Mouse (Mus musculus) kidney, postnatal 10 days (tissue): ENCODE measurements around the gene Ccdc78.
"Not testable (repeated sequence)": the region's sequence is repeated elsewhere in the genome, so short reads cannot be mapped to it uniquely, and the experiment has no call there.

Source experiments
- DNase-seq: peaks from one replicate; pipeline ENCODE4 v3.0.0; 2021; ENCODE audit warnings: mixed read lengths

Gene Ccdc78

GRCm38 (mm10) chr17:25783861-25784574 lies 2.4 kb upstream of the Ccdc78 start:
- DNase-seq, result no peak

- DNase-seq, result peak; percentile 98
Observed at GRCm38 (mm10) chr17:25785281-25785745, 1.1 kb upstream of the Ccdc78 start, which contains the start of gene Haghl. Haghl (minus strand) TSS chr17:25785673.

GRCm38 (mm10) chr17:25786781-25787504 lies 563 bp downstream of the Ccdc78 start:
- DNase-seq, result no peak

- peak; percentile 24 for DNase-seq
Observed at GRCm38 (mm10) chr17:25791320-25791842, 5.0 kb downstream of the Ccdc78 start.

GRCm38 (mm10) chr17:25791843-25792527 lies 5.6 kb downstream of the Ccdc78 start:
- peak; percentile 90 for DNase-seq

GRCm38 (mm10) chr17:25792615-25793014 lies 6.2 kb downstream of the Ccdc78 start, which contains the start of gene Fam173a:
Fam173a (minus strand) TSS chr17:25792901.
- peak; percentile 95 for DNase-seq

DNA sequence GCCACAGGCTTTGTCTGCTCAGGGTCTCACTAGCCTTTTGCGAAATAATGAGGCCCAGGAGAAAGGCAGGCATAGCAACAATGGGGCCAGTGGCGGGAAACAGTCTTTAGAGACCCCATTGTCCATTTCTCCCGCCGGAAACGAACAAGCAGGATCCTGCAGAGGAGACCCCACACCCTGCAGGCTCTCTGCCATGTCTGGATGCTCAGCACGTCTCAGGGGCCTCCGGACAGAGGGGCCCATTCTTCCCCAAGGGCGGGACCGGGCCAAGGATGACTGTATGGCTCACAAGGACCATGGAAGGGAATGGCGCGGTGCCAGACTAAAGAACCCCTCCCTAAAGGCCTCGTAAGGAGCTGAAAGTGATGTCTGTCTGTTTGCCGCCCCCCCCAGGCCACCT lies 7.8 kb downstream of the Ccdc78 start:
- DNase-seq, result peak; percentile 29

DNA sequence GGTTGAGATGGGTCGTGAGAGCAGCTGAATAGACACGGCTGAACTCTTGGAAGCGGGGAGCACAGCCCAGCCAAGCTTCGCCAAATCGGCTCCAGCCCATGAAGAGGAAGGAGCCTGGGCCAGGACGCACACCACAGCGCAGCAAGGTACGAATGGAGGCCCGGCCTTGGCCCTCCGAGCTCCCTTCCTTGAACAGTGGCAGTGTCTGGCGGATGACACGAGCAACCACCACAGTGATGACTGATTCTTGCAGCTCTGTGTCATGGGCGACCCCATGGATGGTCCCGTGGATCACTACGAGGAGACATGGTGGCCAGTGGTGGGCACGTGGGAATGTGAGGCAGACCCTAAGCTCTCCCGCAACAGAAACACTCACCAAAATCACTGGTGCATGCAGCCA lies 8.6 kb downstream of the Ccdc78 start:
- no peak for DNase-seq

GRCm38 (mm10) chr17:25795609-25796092 lies 9.3 kb downstream of the Ccdc78 start, which contains the start of gene AC134908.4:
AC134908.4 (minus strand) TSS chr17:25795659.
- DNase-seq, result peak; percentile 72

- DNase-seq, result peak; percentile 54
Observed at GRCm38 (mm10) chr17:25796211-25796771, 9.9 kb downstream of the Ccdc78 start.

DNA sequence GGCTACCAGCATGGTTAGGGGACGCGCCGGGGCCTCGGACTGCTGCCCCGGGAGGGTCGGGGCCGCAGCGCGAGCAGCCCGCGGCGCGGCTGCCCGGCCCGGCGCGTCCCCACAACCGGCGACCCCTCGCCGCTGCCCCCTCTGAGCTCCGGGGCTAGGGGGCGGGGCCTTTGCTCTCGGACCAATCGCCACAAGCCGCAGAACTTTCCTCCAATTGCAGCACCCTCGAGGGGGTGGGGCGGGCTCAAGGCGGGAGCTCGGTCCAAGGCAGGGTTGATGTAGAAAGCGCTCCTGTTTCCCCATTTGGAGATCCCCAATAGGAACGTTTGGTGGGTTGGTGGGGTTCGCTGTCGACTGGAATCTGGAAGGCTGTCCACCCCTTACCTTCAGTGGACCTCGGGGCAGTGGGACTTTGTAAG lies 10.6 kb downstream of the Ccdc78 start, which contains the start of gene Metrn:
Metrn (minus strand) TSS at position 186 of the 419 bp plus-strand sequence.
- DNase-seq, result peak; percentile 95

- peak; percentile 76 for DNase-seq
Observed at GRCm38 (mm10) chr17:25801029-25801428, 14.6 kb downstream of the Ccdc78 start.

DNA sequence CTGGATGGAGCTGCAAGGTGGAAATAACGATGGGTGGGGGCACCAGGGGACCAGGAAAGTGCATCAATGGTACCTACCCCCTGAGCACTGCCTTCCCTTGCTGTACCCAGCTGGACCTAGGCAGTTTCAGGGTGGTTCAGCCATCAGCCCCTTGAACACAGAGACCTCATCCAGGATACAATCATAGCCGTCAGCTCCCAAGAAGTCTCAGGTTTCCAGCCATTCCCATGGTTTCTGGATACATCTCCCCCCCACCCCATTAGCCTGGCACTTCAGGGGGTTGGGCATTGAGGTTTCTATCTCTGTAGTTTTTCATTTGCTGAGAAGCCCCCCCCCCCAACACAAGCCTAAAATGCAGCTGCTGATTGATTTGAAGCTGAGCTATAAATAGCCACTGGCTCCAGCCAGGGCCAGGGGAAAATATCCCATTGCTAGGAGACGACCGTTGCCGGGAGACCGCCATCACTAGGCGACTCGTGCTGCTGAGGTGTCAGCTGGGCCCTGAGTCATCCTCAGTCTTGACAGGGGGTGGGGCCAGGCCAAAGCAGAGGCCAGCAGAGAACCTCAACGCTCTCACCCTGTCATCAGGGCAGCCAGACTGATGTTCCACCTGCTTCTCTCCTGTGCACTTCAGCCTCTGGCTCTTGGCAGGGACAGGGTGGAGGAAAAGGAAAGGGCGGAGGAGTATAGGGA lies 16.6 kb downstream of the Ccdc78 start:
- no peak for DNase-seq

DNA sequence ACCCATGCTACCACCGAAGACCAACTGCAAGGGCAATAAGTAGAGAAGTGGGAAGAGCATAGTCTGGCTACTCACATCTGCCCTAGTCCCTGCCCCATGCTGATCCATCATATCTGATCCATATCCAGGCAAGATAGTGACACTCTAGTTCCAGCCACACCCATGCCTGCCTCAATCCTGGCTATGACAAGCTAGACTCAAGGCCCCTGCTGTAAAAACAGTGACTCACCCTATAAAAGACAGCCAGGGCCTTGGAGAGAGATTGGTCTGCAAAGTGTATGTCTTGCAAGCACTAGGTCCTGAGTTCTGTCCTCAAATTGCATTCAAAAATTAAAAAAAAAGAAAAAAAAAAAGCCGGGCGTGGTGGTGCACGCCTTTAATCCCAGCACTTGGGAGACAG lies 20.1 kb downstream of the Ccdc78 start:
- DNase-seq, result no peak

DNA sequence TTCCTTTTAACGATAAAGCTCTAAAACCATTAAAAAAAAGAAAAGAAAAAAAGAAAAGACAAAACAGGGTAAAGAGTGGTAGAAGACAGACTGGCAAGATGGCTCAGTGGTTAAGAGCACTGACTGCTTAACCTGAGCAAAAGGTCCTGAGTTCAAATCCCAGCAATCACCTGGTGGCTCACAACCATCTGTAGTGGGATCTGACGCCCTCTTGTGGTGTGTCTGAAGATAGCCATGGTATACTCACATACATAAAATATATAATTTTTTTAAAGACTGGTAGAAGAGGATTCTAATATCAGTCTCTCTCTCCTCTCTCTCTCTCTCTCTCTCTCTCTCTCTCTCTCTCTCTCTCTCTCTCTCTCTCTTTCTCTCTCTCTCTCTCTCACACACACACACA lies 21.1 kb downstream of the Ccdc78 start:
- DNase-seq, result not testable (repeated sequence)

DNA sequence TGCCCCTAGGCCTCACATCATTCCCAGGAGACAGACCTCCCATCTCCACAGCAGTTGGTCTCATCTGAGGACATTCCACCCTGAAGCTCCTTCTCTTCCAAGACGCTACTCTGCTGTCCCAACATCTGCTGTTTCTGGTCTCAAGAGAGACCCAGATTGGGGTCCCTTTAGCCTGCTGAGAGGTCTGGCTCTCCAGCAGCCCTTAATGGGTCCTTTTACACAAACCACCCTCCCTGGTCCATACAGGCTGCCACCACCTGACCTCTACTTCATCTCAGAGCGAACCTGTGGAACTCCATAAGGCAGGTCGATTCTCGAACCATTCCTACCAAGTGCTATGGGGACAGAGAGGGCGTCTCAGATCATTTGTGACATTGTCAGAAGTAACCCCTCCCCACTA lies 21.6 kb downstream of the Ccdc78 start:
- no peak for DNase-seq

GRCm38 (mm10) chr17:25808789-25809605 lies 22.6 kb downstream of the Ccdc78 start, which contains the start of gene Fbxl16:
Fbxl16 (plus strand) TSS chr17:25809085.
- peak; percentile 81 for DNase-seq

DNA sequence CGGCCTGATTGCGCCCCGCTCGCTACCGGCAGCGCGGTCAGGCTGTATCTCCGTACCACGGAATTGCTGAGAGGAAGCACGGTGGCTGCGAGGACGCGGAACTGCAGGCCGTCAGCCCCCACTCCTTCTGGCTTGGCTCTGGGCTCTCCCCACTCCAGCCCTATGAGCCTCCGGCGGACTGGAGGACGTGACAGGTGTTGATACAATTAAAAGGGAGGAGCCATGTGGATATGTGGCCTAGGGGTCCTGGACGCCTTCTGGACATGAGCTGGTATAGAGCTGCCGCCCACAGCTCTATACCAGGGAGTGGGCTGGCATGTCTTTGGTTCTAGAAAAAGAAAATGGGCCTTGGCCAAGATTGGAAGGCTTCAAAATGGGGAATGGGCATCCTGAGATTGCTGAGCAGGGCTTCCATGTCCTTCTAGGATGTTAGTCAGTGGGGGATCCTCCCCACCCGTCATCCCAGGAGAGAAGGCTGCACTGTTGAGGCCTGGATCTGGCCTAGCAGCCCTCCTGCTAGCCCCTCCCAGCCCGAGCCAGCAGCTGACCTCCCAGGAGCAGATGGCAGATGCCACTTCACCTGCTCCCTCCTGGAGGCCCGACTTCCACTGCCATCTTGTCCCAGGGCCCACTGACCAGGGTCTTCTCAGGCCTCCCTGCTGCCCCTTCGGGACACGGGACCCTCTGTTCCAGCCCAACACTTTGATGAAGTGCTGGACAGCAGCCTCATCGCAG lies 23.4 kb downstream of the Ccdc78 start:
- peak; percentile 29 for DNase-seq

GRCm38 (mm10) chr17:25810890-25811289 lies 24.5 kb downstream of the Ccdc78 start:
- DNase-seq, result no peak

DNA sequence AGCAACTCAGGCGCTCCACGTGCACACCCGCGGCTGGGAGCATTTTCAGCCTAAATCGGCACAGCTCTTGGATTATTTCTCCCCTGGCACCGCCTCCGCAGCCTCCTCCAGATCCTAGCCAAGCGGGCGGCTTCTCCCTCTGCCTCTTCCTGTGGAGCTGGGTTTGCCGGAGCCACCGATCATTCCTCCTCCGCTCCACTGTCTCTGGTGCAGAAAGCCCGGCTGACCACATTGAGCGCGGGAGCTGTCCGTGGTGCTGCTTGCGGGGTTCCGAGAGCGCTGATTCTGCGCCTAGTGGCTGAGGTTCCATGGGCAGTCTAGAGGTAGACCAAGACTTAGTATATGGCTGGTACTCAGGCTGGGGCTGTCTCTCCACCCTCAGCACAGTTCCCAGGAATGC lies 27.1 kb downstream of the Ccdc78 start:
- DNase-seq, result peak; percentile 96
